Mouse (Mus musculus) embryo, embryonic 11 days (tissue): Measurements from ENCODE around the gene Eid2b.
A peak's percentile ranks its signal among the peaks of the same experiment; 100 is the strongest.
"Not testable (repeated sequence)": the region's sequence is repeated elsewhere in the genome, so short reads cannot be mapped to it uniquely, and the experiment has no call there.

ENCODE experiments used
- DNase-seq: peaks from one replicate; pipeline ENCODE4 v3.0.0-alpha.2; 2015

The Eid2b gene

GRCm38 (mm10) chr7:28277615-28278278, at the start of gene Eid2b:
Gene Eid2b (plus strand): TSS chr7:28277739.
- peak; percentile 93 for DNase-seq

- not testable (repeated sequence) for DNase-seq
Measured at GRCm38 (mm10) chr7:28243943-28244342, 33.6 kb upstream of the Eid2b start.

- no peak for DNase-seq
Measured at GRCm38 (mm10) chr7:28248957-28249356, 28.6 kb upstream of the Eid2b start.

- DNase-seq = no peak
Measured at GRCm38 (mm10) chr7:28251976-28252375, 25.6 kb upstream of the Eid2b start.

GRCm38 (mm10) chr7:28254591-28254990, 22.9 kb upstream of the Eid2b start:
- no peak for DNase-seq

- DNase-seq = no peak
Measured at GRCm38 (mm10) chr7:28255476-28255875, 22.1 kb upstream of the Eid2b start.

GRCm38 (mm10) chr7:28262861-28263260, 14.7 kb upstream of the Eid2b start:
- DNase-seq = no peak

- DNase-seq = peak; percentile 87
Measured at GRCm38 (mm10) chr7:28263786-28264185, 13.8 kb upstream of the Eid2b start.

- DNase-seq = no peak
Measured at GRCm38 (mm10) chr7:28265391-28265790, 12.1 kb upstream of the Eid2b start.

- peak; percentile 96 for DNase-seq
Measured at GRCm38 (mm10) chr7:28267129-28268041, 10.2 kb upstream of the Eid2b start, which contains the start of gene Eid2. Gene Eid2 (plus strand): TSS chr7:28267881.

GRCm38 (mm10) chr7:28268042-28268531, 9.5 kb upstream of the Eid2b start:
- DNase-seq = peak; percentile 76

- no peak for DNase-seq
Measured at GRCm38 (mm10) chr7:28268576-28268975, 9.0 kb upstream of the Eid2b start.

- no peak for DNase-seq
Measured at GRCm38 (mm10) chr7:28269355-28269754, 8.2 kb upstream of the Eid2b start.

- DNase-seq = no peak
Measured at GRCm38 (mm10) chr7:28271761-28272160, 5.8 kb upstream of the Eid2b start.

GRCm38 (mm10) chr7:28277237-28277614, 313 bp upstream of the Eid2b start:
- no peak for DNase-seq

- no peak for DNase-seq
Measured at GRCm38 (mm10) chr7:28278279-28278652, 727 bp downstream of the Eid2b start.

- DNase-seq = no peak
Measured at GRCm38 (mm10) chr7:28280630-28281029, 3.1 kb downstream of the Eid2b start.

- DNase-seq = peak; percentile 61
Measured at GRCm38 (mm10) chr7:28290165-28290564, 12.6 kb downstream of the Eid2b start.

GRCm38 (mm10) chr7:28290638-28291590, 13.4 kb downstream of the Eid2b start, which contains the start of gene Selenov:
Gene Selenov (minus strand): TSS chr7:28291186.
- peak; percentile 67 for DNase-seq

GRCm38 (mm10) chr7:28294481-28294880, 16.9 kb downstream of the Eid2b start:
- DNase-seq = peak; percentile 92

- DNase-seq = peak; percentile 87
Measured at GRCm38 (mm10) chr7:28298837-28299625, 21.5 kb downstream of the Eid2b start.
